Mouse (Mus musculus): ENCODE data around the gene Sult2a1.
"Not testable (repeated sequence)": the region's sequence is repeated elsewhere in the genome, so short reads cannot be mapped to it uniquely, and the experiment has no call there.

- not testable (repeated sequence) for TF ChIP-seq CTCF, EP300 (IDR thresholded peaks at IDR 0.05; ENCODE audit: low read depth)
Observed at GRCm38 (mm10) chr7:13837309-13837708, at the start of gene Sult2a1.
